ENCODE assay signal across 24 mouse cellular contexts in the genomic region with DNA sequence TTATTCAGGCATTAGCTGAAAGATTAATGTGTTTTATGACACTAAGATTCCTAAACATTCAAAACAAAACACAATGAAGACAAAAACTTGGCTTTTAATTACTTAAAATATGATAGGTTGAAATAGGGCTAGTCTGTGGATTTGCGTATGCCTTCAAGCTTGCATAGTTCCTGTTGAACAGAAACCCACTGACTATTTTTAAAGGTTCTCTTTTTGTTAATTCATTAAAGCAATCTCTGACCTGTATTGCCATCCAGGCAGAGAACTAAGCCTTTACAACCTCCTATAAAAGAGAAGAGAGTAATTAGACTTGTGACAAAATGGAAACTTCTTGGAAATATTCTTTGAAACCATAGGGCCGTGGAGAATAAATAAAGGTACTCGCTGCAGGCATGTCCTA.
"Had no signal": no experiment of that assay in that cellular context is flagged by ENCODE, and none has a peak within 500 bp of the region (broad histone marks: within the 10 kb centered on the region; RNA-seq: fewer than 3 reads in every experiment).

No protein-coding gene starts in this region.

- H3K4me3 ChIP-seq: liver, embryonic 13.5 days; liver, embryonic 15.5 days; lung, embryonic 15.5 days; megakaryocyte, embryonic 14.5 days; midbrain, embryonic 13.5 days; midbrain, embryonic 15.5 days; neural tube, embryonic 12.5 days; stomach, embryonic 15.5 days had no signal

- H3K27ac ChIP-seq: liver, embryonic 13.5 days; liver, embryonic 15.5 days; lung, embryonic 15.5 days; macrophage; midbrain, embryonic 13.5 days; midbrain, embryonic 15.5 days; neural tube, embryonic 12.5 days; stomach, embryonic 15.5 days; stomach, postnatal 0 days had no signal

- H3K9ac ChIP-seq: liver, embryonic 13.5 days; liver, embryonic 15.5 days; liver, postnatal 0 days; lung, embryonic 15.5 days; midbrain, embryonic 13.5 days; midbrain, embryonic 15.5 days; neural tube, embryonic 12.5 days; stomach, embryonic 15.5 days had no signal

- H3K9me3 ChIP-seq: liver, embryonic 13.5 days; liver, embryonic 15.5 days; lung, embryonic 15.5 days; megakaryocyte, embryonic 14.5 days; midbrain, embryonic 13.5 days; midbrain, embryonic 15.5 days; neural tube, embryonic 12.5 days; stomach, embryonic 15.5 days had no signal

- H3K4me1 ChIP-seq: liver, embryonic 13.5 days; liver, embryonic 15.5 days; lung, embryonic 15.5 days; midbrain, embryonic 13.5 days; midbrain, embryonic 15.5 days; neural tube, embryonic 12.5 days; stomach, embryonic 15.5 days had no signal

- ATAC-seq: liver, postnatal 0 days; lung, postnatal 0 days; midbrain, embryonic 13.5 days; midbrain, embryonic 15.5 days had no signal

- H3K27me3 ChIP-seq: liver, embryonic 13.5 days; liver, embryonic 15.5 days; lung, embryonic 15.5 days; megakaryocyte, embryonic 14.5 days; midbrain, embryonic 13.5 days; midbrain, embryonic 15.5 days; neural tube, embryonic 12.5 days; stomach, embryonic 15.5 days had no signal

- H3K4me2 ChIP-seq: liver, embryonic 13.5 days; liver, embryonic 15.5 days; lung, embryonic 15.5 days; midbrain, embryonic 11.5 days; midbrain, embryonic 13.5 days; midbrain, embryonic 15.5 days; neural tube, embryonic 12.5 days; stomach, embryonic 15.5 days had no signal

- H3K36me3 ChIP-seq: liver, embryonic 13.5 days; liver, embryonic 15.5 days; midbrain, embryonic 13.5 days; midbrain, embryonic 15.5 days; neural tube, embryonic 12.5 days; stomach, embryonic 15.5 days had no signal

- DNase-seq: liver, embryonic 13.5 days; liver, postnatal 0 days; lung, adult 2 months; lung, postnatal 14 days; lung, postnatal 36 days; retina, postnatal 1 day; right cerebral cortex, adult 18-20 months; right cerebral cortex, postnatal 25 days; right cerebral cortex, postnatal 4 days; spleen, adult 18-20 months; thymus, adult 2 months; thymus, postnatal 25 days; thymus, postnatal 4 days had no signal
